Mouse (Mus musculus): ENCODE data around the gene Olfr490. TPM values are rescaled to one million over a fixed set of nuclear protein-coding genes. Genes with fewer than 3 reads are reported as not detected.

Gene Olfr490
- polyA plus RNA-seq (2014; fragmentation: Nextera tagmentation; extraction: Ambion mirVana), result not detected in 2 replicates

GRCm38 (mm10) chr7:108288834-108289233, at the start of gene Olfr490:
TSS of gene Olfr490 (minus strand) at chr7:108288934.
- no peak within 1 kb of the TSS for H3K4me2 ChIP-seq
- H3K27me3 ChIP-seq (ENCODE audit: control insufficient read depth, insufficient read depth, low read length), result no peaks in the 10 kb centered on the region
- H3K9me3 ChIP-seq (replicated peaks; ENCODE audit: control insufficient read depth, low read length), result no peaks in the 10 kb centered on the region
- H3K4me1 ChIP-seq (ENCODE audit: control insufficient read depth, insufficient read depth, low read length), result no peaks in the 10 kb centered on the region
- H3K36me3 ChIP-seq (ENCODE audit: control insufficient read depth, insufficient read depth, low read length), result no peaks in the 10 kb centered on the region
- H3K27ac ChIP-seq (ENCODE audit: low read depth, low read length), result no peak within 1 kb of the TSS
- H3K9ac ChIP-seq (ENCODE audit: low read depth, low read length), result no peak within 1 kb of the TSS
- no peak for ATAC-seq (replicated peaks; ENCODE audit: insufficient number of reproducible peaks, low FRiP score, low TSS enrichment)
- H3K4me3 ChIP-seq (ENCODE audit: low read depth, low read length), result no peak within 1 kb of the TSS

GRCm38 (mm10) chr7:108323574-108323973, 34.8 kb upstream of the Olfr490 start, which contains the start of gene Olfr492:
TSS of gene Olfr492 (minus strand) at chr7:108323674.
- 68% methylated on average over 2 of the region's 2 CpGs for WGBS (ENCODE audit: insufficient replicate concordance)
- Histone ChIP-seq H3K27me3 (ENCODE audit: control insufficient read depth, insufficient read depth, low read length) (no peaks in the 10 kb centered on the region), H3K4me1 (ENCODE audit: control insufficient read depth, insufficient read depth, low read length) (no peaks in the 10 kb centered on the region), H3K9me3 (replicated peaks; ENCODE audit: control insufficient read depth, low read length) (no peaks in the 10 kb centered on the region), H3K4me3 (ENCODE audit: low read depth, low read length) (no peak within 1 kb of the TSS), H3K4me2 (no peak within 1 kb of the TSS), H3K9ac (ENCODE audit: low read depth, low read length) (no peak within 1 kb of the TSS), H3K36me3 (ENCODE audit: control insufficient read depth, insufficient read depth, low read length) (no peaks in the 10 kb centered on the region), H3K27ac (ENCODE audit: low read depth, low read length) (no peak within 1 kb of the TSS)
- ATAC-seq (replicated peaks; ENCODE audit: insufficient number of reproducible peaks, low FRiP score, low TSS enrichment), result no peak

GRCm38 (mm10) chr7:108313151-108313550, 24.4 kb upstream of the Olfr490 start, which contains the start of gene Olfr491:
TSS of gene Olfr491 (plus strand) at chr7:108313451.
- ATAC-seq (replicated peaks; ENCODE audit: insufficient number of reproducible peaks, low FRiP score, low TSS enrichment), result no peak
- H3K27ac ChIP-seq (ENCODE audit: low read depth, low read length), result no peak within 1 kb of the TSS
- H3K4me2 ChIP-seq, result no peak within 1 kb of the TSS
- H3K4me1 ChIP-seq (ENCODE audit: control insufficient read depth, insufficient read depth, low read length), result no peaks in the 10 kb centered on the region
- WGBS (ENCODE audit: insufficient replicate concordance), result 62% methylated on average over 1 of the region's 1 CpGs
- no peaks in the 10 kb centered on the region for H3K36me3 ChIP-seq (ENCODE audit: control insufficient read depth, insufficient read depth, low read length)
- no peak within 1 kb of the TSS for H3K9ac ChIP-seq (ENCODE audit: low read depth, low read length)
- no peaks in the 10 kb centered on the region for H3K27me3 ChIP-seq (ENCODE audit: control insufficient read depth, insufficient read depth, low read length)
- no peak within 1 kb of the TSS for H3K4me3 ChIP-seq (ENCODE audit: low read depth, low read length)
- H3K9me3 ChIP-seq (replicated peaks; ENCODE audit: control insufficient read depth, low read length), result no peaks in the 10 kb centered on the region

GRCm38 (mm10) chr7:108258247-108258646, 30.5 kb downstream of the Olfr490 start, which contains the start of gene Olfr488:
TSS of gene Olfr488 (minus strand) at chr7:108258347.
- H3K27ac ChIP-seq (ENCODE audit: low read depth, low read length), result no peak within 1 kb of the TSS
- H3K36me3 ChIP-seq (ENCODE audit: control insufficient read depth, insufficient read depth, low read length), result no peaks in the 10 kb centered on the region
- H3K9me3 ChIP-seq (replicated peaks; ENCODE audit: control insufficient read depth, low read length), result no peaks in the 10 kb centered on the region
- H3K27me3 ChIP-seq (ENCODE audit: control insufficient read depth, insufficient read depth, low read length), result no peaks in the 10 kb centered on the region
- no peak within 1 kb of the TSS for H3K4me3 ChIP-seq (ENCODE audit: low read depth, low read length)
- no peaks in the 10 kb centered on the region for H3K4me1 ChIP-seq (ENCODE audit: control insufficient read depth, insufficient read depth, low read length)
- ATAC-seq (replicated peaks; ENCODE audit: insufficient number of reproducible peaks, low FRiP score, low TSS enrichment), result no peak
- H3K9ac ChIP-seq (ENCODE audit: low read depth, low read length), result no peak within 1 kb of the TSS
- no peak within 1 kb of the TSS for H3K4me2 ChIP-seq

Other genes with a start within 250 kb of the Olfr490 start
- gene Olfr479, start 238.2 kb downstream of the Olfr490 start, polyA plus RNA-seq (2014; fragmentation: Nextera tagmentation; extraction: Ambion mirVana), result not detected in 2 replicates
- not detected in 2 replicates for gene Olfr480, start 221.6 kb downstream of the Olfr490 start, polyA plus RNA-seq (2014; fragmentation: Nextera tagmentation; extraction: Ambion mirVana)
- not detected in 2 replicates for gene Olfr481, start 209.1 kb downstream of the Olfr490 start, polyA plus RNA-seq (2014; fragmentation: Nextera tagmentation; extraction: Ambion mirVana)
- gene Olfr482, start 191.3 kb downstream of the Olfr490 start, polyA plus RNA-seq (2014; fragmentation: Nextera tagmentation; extraction: Ambion mirVana), result not detected in 2 replicates
- not detected in 2 replicates for gene Olfr483, start 188.1 kb downstream of the Olfr490 start, polyA plus RNA-seq (2014; fragmentation: Nextera tagmentation; extraction: Ambion mirVana)
- gene Olfr484, start 161.5 kb downstream of the Olfr490 start, polyA plus RNA-seq (2014; fragmentation: Nextera tagmentation; extraction: Ambion mirVana), result not detected in 2 replicates
- not detected in 2 replicates for gene Olfr485, start 129.1 kb downstream of the Olfr490 start, polyA plus RNA-seq (2014; fragmentation: Nextera tagmentation; extraction: Ambion mirVana)
- gene Olfr486, start 116.2 kb downstream of the Olfr490 start, polyA plus RNA-seq (2014; fragmentation: Nextera tagmentation; extraction: Ambion mirVana), result not detected in 2 replicates
- not detected in 2 replicates for gene Olfr487, start 74.3 kb downstream of the Olfr490 start, polyA plus RNA-seq (2014; fragmentation: Nextera tagmentation; extraction: Ambion mirVana)
- not detected in 2 replicates for gene Olfr488, start 30.6 kb downstream of the Olfr490 start, polyA plus RNA-seq (2014; fragmentation: Nextera tagmentation; extraction: Ambion mirVana)
- not detected in 2 replicates for gene Olfr491, start 24.5 kb upstream of the Olfr490 start, polyA plus RNA-seq (2014; fragmentation: Nextera tagmentation; extraction: Ambion mirVana)
- not detected in 2 replicates for gene Olfr492, start 34.7 kb upstream of the Olfr490 start, polyA plus RNA-seq (2014; fragmentation: Nextera tagmentation; extraction: Ambion mirVana)
- not detected in 2 replicates for gene Olfr493, start 58.0 kb upstream of the Olfr490 start, polyA plus RNA-seq (2014; fragmentation: Nextera tagmentation; extraction: Ambion mirVana)
- not detected in 2 replicates for gene Olfr494, start 76.4 kb upstream of the Olfr490 start, polyA plus RNA-seq (2014; fragmentation: Nextera tagmentation; extraction: Ambion mirVana)
- not detected in 2 replicates for gene Olfr495, start 104.2 kb upstream of the Olfr490 start, polyA plus RNA-seq (2014; fragmentation: Nextera tagmentation; extraction: Ambion mirVana)
- gene Olfr497, start 131.5 kb upstream of the Olfr490 start, polyA plus RNA-seq (2014; fragmentation: Nextera tagmentation; extraction: Ambion mirVana), result not detected in 2 replicates
- not detected in 2 replicates for gene Olfr498, start 176.4 kb upstream of the Olfr490 start, polyA plus RNA-seq (2014; fragmentation: Nextera tagmentation; extraction: Ambion mirVana)
- not detected in 2 replicates for gene Olfr502, start 236.1 kb upstream of the Olfr490 start, polyA plus RNA-seq (2014; fragmentation: Nextera tagmentation; extraction: Ambion mirVana)

All from heart, embryonic 11.5 days (tissue).